Mouse (Mus musculus) liver, postnatal 0 days (tissue): ENCODE measurements around the gene Strbp.

ENCODE experiments used
- CTCF ChIP-seq: sonication (generic); IDR thresholded peaks from 2 replicates; pipeline ENCODE4 v1.5.1; 2016; ENCODE audit warnings: antibody characterized with exemption, low read depth
- EP300 ChIP-seq: IDR thresholded peaks from 2 replicates; pipeline ENCODE4 v1.6.1; 2016; ENCODE audit warnings: antibody characterized with exemption, low read depth, mild to moderate bottlenecking

- no peak for TF ChIP-seq CTCF
- no peak for TF ChIP-seq EP300
Measured at GRCm38 (mm10) chr2:37744773-37745395, 41.2 kb upstream of the Strbp start.
